Mouse (Mus musculus): ENCODE results near the gene Colq. TPM values are rescaled to one million over a fixed set of nuclear protein-coding genes. Genes with fewer than 3 reads are reported as not detected.

The Colq gene
- total RNA-seq, 2 experiments from 2014 or later: 9.3 to 11.9 TPM

DNA sequence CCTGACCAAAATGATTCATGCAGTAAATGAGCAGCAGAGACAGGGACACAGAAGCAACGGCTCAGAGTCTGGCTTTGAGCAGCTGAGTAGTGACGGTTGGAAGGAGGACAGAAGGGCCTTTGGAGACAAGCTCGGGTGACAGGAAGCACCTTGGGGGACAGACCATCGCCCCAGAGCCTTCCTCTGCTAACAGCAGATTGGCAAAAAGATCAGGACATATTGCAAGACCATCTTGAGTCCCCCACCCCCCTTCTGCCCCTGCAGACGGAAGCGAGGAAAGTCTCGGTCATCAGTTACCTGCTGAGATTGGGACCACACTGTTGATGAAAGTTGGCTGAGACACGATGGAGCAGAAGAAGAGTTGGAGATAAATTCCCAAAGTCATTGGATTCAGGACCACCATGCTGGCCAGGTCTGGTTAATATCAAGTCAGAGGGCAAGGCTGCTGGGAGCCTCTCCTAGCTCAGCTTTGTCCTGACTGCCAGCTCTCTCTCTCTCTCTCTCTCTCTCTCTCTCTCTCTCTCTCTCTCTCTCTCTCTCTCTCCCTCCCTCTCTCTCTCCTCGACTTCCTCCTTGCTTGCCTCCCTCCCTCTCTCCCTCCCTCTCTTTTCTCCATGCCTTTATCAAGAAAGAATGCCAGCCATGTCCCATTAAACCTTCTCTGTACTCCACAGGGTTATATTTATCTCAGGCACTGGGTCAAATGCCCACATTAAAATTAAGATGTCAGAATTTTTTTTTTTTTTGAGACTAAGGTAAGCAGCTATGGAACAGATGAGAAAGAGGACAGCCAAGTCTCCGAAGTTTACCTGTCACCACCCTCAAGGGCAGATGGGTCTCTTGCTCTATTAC, 14.1 kb downstream of the Colq start:
- DNase-seq (ENCODE audit: low spot score): no peak
- intact Hi-C loops (cut with DNase I): no loop called here

DNA sequence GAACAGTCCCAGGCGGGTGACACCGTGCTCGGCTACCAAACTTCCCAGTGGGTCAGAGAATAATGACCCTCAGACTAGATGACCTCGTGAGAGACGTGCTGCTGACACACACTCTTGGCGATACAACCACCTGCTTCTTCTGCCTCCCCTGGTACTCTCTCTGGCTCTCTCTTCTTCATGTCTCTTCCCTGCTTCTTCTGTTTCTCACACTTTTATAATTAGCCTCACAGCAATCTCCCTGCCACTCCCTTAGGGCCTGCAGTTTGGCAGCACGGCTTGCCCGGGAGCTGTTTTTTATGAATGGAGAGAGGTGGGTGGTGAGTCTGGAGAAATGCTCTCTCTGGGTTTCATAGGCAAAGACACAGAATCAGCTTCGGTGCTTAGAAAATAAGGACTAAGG, 15.3 kb downstream of the Colq start:
- DNase-seq (ENCODE audit: low spot score): no peak
- intact Hi-C loops (cut with DNase I): no loop called here

DNA sequence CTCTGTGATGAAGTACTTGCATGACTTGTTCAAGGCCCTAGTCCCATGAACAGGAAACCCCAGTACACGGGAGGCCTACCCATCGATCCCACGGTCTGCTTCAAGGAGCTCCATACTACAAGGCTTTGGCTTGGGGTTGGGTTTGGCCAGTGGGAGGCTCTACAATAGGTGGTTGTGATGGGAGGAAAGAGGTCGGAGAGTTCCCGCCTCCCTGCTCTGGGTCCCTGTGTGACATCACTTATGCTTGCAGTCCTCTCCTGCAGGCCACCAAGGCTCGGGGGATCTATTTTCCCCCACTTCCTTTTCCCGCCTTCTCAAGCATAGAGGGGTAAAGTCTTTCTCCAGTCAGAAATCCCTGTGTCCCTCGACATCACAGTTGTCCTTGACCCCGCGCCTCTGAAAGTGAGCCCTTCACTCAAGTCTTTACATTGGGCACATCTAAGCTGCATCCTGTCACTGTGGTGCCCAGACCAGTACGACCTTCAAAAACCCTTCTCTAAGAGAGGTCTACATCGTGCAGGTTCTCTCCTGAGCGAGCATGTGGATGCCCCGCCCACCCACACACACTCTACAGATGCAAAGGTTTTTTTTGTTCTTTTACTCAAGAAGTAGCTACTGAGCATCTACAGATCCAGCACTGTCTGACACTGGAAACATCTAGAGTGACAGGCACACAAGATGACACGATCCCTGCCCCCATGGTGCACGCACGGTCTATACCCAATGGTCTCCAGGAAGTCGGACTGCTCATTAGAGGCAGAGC, 16.1 kb downstream of the Colq start:
- intact Hi-C loops (cut with DNase I): no loop called here
- DNase-seq (ENCODE audit: low spot score): no peak

DNA sequence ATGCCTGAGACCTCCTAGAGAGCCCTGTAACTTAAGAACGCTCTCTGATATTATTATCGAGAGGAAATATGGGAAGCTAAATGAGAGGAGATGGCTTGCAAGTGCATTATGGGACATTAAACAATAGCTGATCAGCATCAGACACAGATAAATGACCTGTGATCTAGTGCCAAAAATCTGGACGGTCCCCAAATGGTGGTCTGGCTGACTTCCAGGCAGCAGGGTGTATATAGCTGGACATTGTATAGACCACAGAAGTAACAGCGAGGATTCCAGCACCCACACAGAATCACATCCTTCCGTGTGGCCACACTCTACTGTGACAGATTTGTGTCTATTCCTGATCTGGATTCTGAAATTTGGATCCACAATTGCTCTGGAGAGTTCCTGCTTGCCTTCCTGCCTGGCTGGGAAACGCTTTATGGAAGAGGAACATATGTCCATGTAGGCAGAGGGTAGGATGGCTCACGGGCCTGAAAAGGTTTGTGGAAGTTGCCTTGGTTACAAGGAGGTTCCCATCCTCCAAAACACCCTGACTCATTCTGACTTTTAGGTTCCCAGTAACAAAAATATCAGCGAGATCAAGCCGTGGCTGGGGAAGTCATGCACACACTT, 18.5 kb downstream of the Colq start:
- intact Hi-C loops (cut with DNase I): no loop called here

DNA sequence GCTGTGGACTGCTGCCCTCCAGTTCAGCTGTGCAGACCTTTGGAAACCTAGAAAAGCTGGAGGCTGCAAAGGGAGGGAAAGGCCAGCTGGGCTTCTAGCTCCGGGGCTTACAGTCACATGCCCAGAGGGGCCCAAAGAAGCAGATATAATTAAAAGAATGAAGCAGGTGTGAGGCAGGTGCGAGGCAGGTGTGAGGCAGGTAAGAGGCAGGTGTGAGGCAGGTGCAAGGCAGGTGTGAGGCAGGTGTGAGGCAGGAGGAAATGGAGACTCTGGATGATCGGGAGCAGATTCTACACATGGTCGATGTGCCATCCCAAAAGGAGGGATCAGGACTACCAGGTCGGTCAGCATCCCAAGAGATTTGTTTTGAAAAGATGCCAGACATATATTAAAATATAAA, 19.7 kb downstream of the Colq start:
- DNase-seq (ENCODE audit: low spot score): no peak
- intact Hi-C loops (cut with DNase I): no loop called here

More for the DNA sequence above, 18.5 kb downstream of the Colq start:
- no peak for DNase-seq (ENCODE audit: low spot score)

DNA sequence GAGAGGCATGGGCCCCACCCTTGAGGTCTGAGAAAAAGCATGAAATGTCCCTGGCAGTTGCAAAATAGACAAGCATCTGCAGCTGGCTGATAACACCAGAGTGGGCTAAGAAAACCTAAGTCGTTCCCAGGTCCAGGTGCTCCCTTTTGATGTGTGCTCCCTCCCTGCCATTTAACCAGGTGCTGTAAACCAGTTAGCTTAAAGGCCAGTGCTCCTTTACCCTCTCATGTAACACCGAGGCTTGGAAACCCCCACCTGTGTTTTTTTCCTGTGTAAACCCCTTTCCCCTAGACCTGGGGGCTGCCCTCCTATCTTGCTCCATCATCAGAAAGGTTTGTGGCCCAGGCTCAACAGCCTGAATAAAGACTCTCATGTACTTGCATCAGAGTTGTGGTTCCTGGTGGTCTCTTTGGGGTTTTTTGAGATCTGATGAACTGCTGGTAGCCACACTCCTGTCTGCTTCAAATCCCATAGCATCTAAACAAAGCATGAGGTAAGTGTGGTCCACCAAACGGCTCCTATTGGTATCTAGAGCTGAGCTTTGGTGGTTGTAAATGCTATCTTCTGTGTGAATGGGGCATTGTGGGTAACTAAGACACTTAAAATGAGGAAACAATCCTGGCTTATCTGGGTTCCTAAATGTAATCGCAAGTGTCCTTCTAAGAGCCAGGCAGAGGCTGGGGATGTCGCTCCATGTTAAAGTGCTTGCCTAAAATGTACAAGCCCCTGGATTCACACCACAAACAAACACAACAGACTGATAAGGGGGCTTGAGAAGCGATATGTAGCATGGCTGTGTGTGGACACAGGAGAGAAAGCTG, 20.8 kb downstream of the Colq start:
- intact Hi-C loops (cut with DNase I): no loop called here
- no peak for DNase-seq (ENCODE audit: low spot score)

DNA sequence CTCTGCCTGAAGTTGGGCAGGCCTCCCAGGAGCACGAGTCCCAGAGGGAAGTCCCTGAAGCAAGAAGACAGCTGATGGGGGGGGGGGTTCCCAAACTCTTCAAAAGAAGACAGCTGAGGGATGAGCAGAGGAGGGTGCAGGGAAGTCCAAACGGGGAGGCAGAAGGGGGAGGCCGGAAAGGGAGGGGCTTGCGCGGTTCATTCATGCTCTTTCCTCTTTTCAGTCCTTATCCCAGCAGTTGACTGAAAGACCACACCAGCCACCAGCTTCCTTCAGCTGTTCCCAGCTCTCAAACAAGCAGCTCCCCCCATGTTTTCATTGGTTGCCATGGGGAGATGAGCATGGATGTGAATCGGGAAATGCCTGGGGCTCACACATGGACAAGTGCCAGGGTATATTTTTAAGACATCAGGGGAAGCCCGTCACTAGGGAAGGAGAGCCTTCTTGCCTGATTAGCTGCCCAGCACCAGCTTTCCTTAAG, 22.0 kb downstream of the Colq start:
- DNase-seq (ENCODE audit: low spot score): peak; percentile 19
- intact Hi-C loops (cut with DNase I): no loop called here

DNA sequence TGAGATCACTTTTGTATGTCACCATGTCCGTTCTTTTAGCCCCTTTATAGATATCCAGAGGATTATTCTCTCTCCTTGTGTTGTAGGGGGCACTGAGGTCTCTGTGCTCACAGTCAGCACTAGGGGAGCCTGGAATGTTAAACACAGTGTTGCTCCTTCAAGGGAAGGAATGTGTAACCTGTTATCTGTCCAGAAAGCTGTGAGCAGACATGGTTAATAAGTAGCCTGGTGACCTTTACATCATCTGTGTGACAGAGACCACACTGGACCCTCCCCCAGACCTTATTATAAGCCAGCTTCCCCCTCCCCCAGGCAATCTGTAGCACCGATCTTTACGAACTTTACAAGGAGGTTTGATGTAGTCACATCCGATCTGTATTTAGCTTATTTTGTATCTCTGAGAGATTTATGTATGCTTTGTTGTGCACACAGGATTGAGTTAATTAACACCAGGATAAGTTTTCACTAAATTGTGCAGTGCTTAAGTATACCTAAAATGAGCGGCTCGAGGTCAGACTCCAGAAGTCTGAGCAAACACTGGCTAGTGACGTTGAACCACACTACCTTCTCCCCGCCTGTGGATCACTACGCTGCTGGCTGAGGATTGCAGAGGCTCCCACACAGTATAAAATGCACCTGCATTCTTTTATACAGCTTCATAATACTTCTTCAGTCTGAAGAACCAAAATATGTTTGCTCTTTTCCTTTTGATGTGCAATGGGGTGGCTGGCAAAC, 25.5 kb downstream of the Colq start:
- intact Hi-C loops (cut with DNase I): no loop called here
- DNase-seq (ENCODE audit: low spot score): no peak

DNA sequence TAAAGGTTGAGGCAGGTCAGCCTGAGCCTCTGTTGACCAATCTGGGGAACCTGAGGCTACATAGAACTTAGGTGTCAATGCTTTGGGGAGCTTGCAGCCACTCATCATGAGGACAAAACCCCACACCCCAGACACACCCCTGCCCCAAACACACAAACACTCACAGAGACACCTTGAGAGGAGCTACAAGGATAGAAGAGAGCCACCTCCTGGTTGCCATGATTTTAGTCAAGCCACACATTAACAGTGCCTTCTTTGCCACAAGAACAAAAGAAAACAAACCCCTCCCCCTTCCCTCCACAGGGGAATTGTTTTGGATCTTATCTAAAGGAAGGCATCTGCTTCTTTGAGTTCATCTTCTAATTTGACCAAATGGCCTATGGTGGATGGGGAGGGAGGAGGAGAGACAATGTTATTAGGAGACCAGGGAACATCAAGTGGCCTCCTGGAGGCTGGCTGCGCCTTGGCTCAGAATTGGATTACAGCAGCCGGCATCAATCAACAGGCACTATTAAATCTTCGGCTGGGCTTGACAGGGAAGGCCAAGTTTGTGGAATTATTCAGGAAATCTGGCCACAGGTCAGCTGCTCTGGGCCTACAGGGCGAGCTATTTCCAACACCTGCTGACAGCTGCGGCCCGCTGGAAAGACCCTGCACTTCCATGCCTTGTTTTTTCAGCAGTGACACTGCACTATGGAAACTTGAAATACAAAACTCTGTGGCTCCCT, 26.5 kb downstream of the Colq start:
- intact Hi-C loops (cut with DNase I): no loop called here
- peak; percentile 61 for DNase-seq (ENCODE audit: low spot score)

DNA sequence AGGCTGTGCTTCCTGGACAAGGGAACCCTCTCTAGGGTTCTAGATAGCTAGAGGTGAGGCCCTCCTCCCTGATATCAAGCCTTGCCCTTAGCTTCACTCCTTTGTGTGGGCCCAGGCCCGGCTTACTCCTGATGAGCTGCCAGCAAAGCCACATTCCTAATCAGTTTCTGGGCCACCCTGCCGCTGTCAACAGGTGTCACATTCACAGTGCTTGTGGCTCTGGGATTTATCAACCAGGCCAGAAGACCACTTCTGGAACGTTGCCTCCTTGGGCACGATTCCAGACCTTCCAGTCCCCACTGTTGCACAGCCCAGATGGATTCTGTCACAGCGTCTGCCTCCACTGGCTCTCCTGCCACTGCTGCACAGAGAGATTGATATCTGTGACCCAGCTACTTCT, 30.3 kb downstream of the Colq start:
- DNase-seq (ENCODE audit: low spot score): peak; percentile 28
- intact Hi-C loops (cut with DNase I): no loop called here

DNA sequence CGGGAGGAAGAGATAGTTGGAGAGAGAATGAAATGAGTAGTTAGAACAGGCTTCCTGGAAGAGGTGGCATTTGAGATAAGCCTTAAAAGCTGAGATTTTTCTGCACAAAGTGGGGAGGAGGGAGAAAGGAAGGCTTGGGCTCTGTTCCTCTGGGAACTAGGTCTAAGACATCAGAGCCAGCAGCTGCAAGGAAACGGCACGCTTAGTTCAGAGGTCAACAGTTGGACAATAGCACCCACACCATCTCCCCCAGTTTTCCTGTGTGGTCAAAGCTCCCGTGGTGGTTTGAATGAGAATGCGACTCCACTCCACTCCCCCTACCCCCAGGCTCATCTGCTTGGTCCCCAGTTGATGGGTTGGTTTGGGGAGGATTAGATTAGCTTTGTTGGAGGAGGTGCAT, 31.9 kb downstream of the Colq start:
- intact Hi-C loops (cut with DNase I): loop anchor here (5.0 kb wide), 1 partner anchor 43 kb away; no protein-coding TSS in a partner anchor
- DNase-seq (ENCODE audit: low spot score): no peak

DNA sequence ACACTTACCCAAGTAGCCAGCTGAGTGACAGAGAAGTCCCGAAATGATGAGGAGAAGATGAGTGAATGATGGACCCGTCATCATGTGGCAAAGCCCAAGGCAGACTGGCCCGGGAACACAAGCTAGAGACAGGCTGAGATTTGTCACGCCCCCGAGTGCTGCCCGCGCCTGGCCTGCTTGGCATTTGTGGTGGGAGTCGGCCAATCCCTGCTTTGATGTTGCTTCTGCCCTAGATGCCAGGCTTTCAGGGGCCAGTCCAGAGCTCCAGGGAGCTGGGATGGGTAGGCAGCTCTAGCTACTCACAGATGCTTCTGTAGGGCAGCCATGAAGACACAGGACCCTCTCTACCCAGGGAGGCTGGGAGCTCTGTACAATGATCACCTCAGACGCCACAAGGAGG, 33.4 kb downstream of the Colq start:
- DNase-seq (ENCODE audit: low spot score): no peak
- intact Hi-C loops (cut with DNase I): loop anchor here (5.0 kb wide), 1 partner anchor 45 kb away; no protein-coding TSS in a partner anchor

DNA sequence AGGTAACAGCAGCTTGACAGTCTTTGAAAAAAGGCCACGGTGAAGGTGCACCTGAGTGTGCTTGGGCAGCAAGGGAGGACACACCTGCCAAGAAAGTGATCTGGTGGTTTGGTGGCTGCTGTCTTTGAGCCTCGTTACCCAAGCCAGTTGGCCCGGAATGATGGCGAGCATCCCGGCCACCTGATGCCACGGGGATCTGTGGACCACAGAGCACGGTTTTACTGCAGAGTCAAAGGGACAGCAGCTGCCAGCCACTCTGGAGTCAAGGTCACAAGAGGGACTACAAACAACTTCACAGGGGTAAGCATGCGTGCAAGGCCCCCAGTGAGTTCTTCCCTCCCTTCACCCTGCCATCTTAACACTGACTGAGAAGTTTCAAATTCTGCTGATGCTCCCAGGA, 33.9 kb downstream of the Colq start:
- DNase-seq (ENCODE audit: low spot score): no peak
- intact Hi-C loops (cut with DNase I): loop anchor here (5.0 kb wide), 1 partner anchor 45 kb away; no protein-coding TSS in a partner anchor

DNA sequence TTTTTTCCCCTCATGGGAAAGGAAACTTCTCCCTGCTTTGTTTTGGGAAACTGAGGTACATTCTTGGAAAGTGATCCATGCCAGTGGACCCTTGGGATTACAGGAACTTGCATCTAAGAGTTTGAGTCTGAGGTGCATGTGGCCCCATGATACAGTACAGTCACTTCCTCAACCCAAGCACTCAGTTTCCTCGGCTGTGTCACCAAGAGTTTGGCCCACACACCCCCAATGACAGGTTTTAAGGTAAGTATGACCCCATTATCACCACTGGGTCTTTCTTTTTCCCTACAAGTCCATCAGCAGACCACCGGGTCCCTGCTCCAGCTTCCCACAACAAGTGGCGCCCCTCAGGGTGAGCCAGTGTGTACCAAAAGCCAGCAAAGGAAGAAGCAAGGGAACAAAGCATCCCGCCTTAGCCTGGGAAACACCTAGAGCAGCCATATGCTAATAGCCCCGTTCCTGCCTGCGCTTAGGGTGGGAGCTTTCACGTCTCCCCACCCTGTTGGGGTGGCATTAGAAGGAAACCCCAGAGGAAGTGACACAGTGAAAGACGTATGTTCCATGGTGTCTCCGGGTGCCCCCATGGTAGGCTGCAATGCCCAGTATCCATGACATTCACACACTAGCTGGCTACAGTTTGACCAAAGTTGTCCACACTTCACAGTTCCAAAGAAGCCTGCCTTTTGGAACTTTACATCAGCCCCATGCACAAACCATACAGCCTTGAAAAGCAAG, 34.5 kb downstream of the Colq start:
- intact Hi-C loops (cut with DNase I): loop anchor here (5.0 kb wide), 1 partner anchor 46 kb away; no protein-coding TSS in a partner anchor
- DNase-seq (ENCODE audit: low spot score): no peak

DNA sequence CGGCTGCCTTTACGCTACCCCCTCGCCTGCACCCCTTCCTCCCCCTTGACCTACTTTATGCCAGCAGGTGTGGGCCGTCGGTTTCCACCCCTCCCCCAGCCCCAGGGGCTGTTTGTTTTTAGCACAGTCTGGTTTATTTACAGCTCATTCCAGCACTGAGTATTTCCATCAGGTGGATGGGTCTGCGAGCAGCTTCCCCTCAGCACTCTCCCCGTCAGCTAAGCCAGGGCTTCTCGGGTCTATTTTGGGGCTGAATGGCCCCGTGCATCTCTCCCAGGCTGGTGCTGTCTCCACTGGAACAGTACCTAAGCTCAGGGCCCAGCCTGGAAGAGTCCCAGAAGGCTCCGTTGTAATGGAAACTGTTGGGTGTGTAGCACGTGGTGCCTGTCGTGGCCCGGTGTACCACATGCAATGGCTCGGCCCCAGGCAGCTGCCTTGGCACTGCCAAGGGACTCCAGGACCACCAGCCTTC, 35.1 kb downstream of the Colq start:
- intact Hi-C loops (cut with DNase I): loop anchor here (5.0 kb wide), 1 partner anchor 46 kb away; no protein-coding TSS in a partner anchor
- no peak for DNase-seq (ENCODE audit: low spot score)

DNA sequence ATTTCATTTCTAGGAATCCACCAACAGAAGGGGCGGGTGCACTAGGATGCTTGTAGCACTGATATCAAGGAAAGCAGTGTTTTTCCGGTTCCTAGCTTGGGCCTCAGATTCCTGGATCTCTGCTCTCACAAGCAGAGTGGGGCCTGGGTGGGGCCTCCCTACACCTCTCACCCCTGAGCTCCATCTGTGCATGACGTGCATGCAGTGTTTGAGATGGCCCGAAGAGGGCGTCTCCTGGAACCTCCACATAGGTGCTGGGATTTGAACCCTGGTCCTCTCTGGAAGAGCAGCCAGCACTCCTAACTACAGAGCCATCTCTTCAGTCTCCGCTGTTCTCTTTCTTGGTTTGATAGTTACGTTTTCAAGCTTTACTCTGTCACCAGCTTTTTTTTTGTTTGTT, 36.1 kb downstream of the Colq start:
- intact Hi-C loops (cut with DNase I): loop anchor here (5.0 kb wide), 1 partner anchor 47 kb away; no protein-coding TSS in a partner anchor
- no peak for DNase-seq (ENCODE audit: low spot score)

DNA sequence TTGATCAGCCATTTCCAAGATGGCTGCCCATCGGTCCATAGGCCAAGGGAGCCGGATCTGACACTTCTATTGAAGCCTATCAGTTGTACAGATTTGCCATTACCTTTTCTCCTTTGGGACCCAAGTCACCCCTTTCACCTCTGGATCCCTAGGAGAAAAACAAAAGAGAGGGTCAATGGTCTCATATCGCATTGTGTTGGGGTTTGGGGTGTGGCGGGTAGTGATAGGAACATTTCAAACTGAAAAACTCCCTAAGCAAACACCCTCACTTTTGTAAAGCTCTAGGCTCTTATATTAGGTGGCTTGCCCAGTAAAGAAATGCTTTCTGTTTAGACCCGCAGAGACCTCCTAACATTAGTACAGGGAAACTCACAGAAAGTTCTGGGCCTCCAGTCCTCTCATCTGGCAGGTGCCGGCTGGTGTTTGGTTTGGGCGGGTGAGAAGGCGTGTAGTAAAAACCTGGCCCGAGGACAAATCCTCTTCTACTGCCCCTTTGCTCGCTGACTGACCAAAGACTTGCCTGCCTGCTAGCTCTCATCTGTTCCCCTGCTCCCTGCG, 47.2 kb downstream of the Colq start:
- no peak for DNase-seq (ENCODE audit: low spot score)
- intact Hi-C loops (cut with DNase I): no loop called here
